Mouse (Mus musculus) liver, embryonic 13.5 days (tissue): ENCODE data around the gene Cdc42bpa. TPM values are rescaled to one million over a fixed set of nuclear protein-coding genes. Genes with fewer than 3 reads are reported as not detected.
"Not testable (repeated sequence)": the region's sequence is repeated elsewhere in the genome, so short reads cannot be mapped to it uniquely, and the experiment has no call there.

Source experiments
- ATAC-seq: fragments of 200-750 bp; cut with Nextera tagmentation; 2 replicates; pipeline ENCODE4 v1.8.0; 2017; ENCODE audit warnings: low read depth, mild to moderate bottlenecking, moderate number of reproducible peaks, moderate library complexity
- DNase-seq: peaks from one replicate; pipeline ENCODE4 v3.0.0; 2022
- H3K27ac ChIP-seq: fragments of 300-500 bp; sonication (generic); 2 replicates; pipeline ENCODE4 v1.5.1; 2015; ENCODE audit warnings: moderate library complexity, mild to moderate bottlenecking, inconsistent platforms
- H3K27me3 ChIP-seq: fragments of 300-500 bp; sonication (generic); 2 replicates; pipeline ENCODE4 v1.6.1; 2015; ENCODE audit warnings: mild to moderate bottlenecking, inconsistent platforms
- H3K36me3 ChIP-seq: fragments of 300-500 bp; sonication (generic); 2 replicates; pipeline ENCODE4 v1.6.1; 2015; ENCODE audit warnings: mild to moderate bottlenecking, inconsistent platforms
- H3K4me1 ChIP-seq: fragments of 300-500 bp; sonication (generic); replicated peaks from 2 replicates; pipeline ENCODE4 v1.6.1; 2015; ENCODE audit warnings: inconsistent platforms
- H3K4me2 ChIP-seq: fragments of 300-500 bp; sonication (generic); 2 replicates; pipeline ENCODE4 v1.6.1; 2015; ENCODE audit warnings: inconsistent platforms, mild to moderate bottlenecking, moderate library complexity
- H3K4me3 ChIP-seq: fragments of 300-500 bp; sonication (generic); replicated peaks from 2 replicates; pipeline ENCODE4 v1.5.1; 2015; ENCODE audit warnings: mild to moderate bottlenecking, inconsistent platforms
- H3K9ac ChIP-seq: fragments of 300-500 bp; sonication (generic); 2 replicates; pipeline ENCODE4 v1.6.1; 2015; ENCODE audit warnings: mild to moderate bottlenecking, inconsistent platforms
- H3K9me3 ChIP-seq: fragments of 300-500 bp; sonication (generic); replicated peaks from 2 replicates; pipeline ENCODE4 v1.6.1; 2016; ENCODE audit warnings: inconsistent platforms
- WGBS: fragments of 180-500 bp; shearing (Covaris S2); methylation state at CpG from one replicate; pipeline ENCODE4 v1.1.7; 2015; ENCODE audit not compliant: insufficient replicate concordance; 5-methylcytosine and 5-hydroxymethylcytosine counted together
- polyA plus RNA-seq: library from polyadenylated mRNA; unstranded; fragments of >200 nt; fragmentation: Nextera tagmentation; extraction: Ambion mirVana; gene quantifications from 2 replicates; pipeline ENCODE4 v1.2.1, GENCODE M21; 2015

Gene Cdc42bpa
- polyA plus RNA-seq, 1 experiment from 2014 or later: 11.1 TPM

DNA sequence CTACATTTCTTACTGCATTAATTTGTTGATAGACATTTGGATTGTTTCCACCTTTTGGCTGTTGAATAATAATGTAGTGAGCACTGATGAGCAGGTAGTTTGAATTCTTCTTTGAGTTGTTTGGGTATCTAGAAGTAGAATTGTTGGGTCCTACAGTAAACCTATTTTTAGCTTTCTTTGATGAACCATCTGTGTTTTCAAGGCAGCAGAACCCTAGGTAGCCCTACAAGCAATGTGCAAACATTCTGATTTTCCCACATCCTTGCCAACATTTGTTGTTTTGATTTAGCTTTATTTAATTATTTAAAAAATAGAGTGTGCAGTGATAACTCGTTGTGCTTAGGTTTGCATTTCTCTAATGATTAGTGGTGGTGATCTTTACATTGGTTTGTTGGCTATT is 32.0 kb downstream of the Cdc42bpa start:
- Histone ChIP-seq H3K4me3 (no peak overlapping the region), H3K4me2 (no peak overlapping the region), H3K4me1 (peaks cover 7% of the 10 kb centered on the region; the same call in 1 of the 2 replicates), H3K9ac (no peak overlapping the region), H3K36me3 (no peaks in the 10 kb centered on the region), H3K9me3 (no peaks in the 10 kb centered on the region), H3K27ac (no peak overlapping the region), H3K27me3 (no peaks in the 10 kb centered on the region)
- 72% methylated on average over 1 of the region's 1 CpGs for WGBS
- ATAC-seq: no peak
- no peak for DNase-seq

DNA sequence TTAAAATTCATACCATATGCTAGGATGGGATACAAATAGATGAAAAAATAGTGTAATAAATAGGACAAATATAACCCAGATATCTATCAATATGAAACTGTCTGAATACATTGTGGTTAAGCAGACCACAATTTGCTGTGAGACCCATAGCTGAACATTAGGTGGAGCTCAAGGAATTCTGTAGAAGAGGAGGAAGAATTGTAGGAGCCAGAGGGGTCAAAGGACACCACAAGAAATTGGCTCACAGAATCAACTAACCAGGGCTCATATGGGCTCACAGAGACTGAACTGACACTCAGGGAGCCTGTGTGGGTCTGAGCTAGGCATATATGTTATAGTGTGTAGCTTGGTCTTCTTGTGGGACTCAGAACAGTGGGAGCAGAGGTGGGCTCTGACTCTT is 47.8 kb downstream of the Cdc42bpa start:
- H3K36me3 ChIP-seq: 0 out of 2 replicates have a peak, but pooled peaks cover 8% of the 10 kb centered on the region
- ATAC-seq (no peak), DNase-seq (no peak)
- no peak overlapping the region for H3K27ac ChIP-seq
- H3K9ac ChIP-seq: no peak overlapping the region
- H3K4me2 ChIP-seq: no peak overlapping the region
- no peaks in the 10 kb centered on the region for H3K9me3 ChIP-seq
- H3K4me1 ChIP-seq: peaks cover 8% of the 10 kb centered on the region; the same call in 1 of the 2 replicates
- no peak overlapping the region for H3K4me3 ChIP-seq
- no peaks in the 10 kb centered on the region for H3K27me3 ChIP-seq

DNA sequence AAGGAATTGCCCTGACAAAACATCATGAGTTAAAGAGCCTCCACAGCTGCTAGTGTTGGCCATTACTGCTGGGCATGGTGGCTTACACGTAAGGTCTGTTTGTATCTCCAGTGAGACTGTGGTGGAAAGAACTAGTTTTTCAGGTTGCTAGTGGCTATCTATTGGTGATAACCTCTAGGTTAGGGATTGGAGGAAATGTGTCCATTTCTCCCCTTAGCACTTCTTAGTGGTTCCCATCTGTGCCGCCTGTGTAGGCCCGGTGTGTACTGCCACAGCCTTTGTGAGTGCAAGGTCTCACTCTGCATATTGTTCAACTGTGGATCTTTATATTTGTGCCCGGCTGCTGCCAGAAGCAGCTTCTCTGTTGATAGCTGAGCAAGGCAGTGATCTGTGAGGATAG is 53.2 kb downstream of the Cdc42bpa start:
- no peak overlapping the region for H3K9ac ChIP-seq
- DNase-seq (no peak), ATAC-seq (no peak)
- 88% methylated on average over 4 of the region's 4 CpGs for WGBS
- no peak overlapping the region for H3K27ac ChIP-seq
- H3K36me3 ChIP-seq: no peaks in the 10 kb centered on the region
- H3K27me3 ChIP-seq: no peaks in the 10 kb centered on the region
- H3K4me1 ChIP-seq: peaks cover 25% of the 10 kb centered on the region
- H3K4me3 ChIP-seq: no peak overlapping the region
- H3K4me2 ChIP-seq: no peak overlapping the region
- H3K9me3 ChIP-seq: no peaks in the 10 kb centered on the region

DNA sequence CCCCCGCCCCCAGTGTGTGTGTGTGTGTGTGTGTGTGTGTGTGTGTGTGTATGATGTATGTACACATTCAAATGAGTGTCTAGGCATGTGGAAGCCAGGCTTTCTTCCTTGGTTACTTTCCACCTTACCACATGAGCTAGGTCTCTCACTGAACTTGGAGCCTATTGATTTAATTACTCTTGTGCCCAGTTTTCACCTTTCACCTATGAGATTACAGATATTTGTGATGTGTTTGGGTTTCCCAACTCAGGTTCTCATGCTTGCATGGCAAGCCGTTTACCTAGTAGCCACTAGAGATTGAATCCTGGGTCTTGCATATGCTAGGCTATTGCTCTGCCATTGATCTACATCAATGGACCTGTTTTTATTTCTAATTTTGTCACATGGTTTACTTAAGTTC is 57.9 kb downstream of the Cdc42bpa start:
- ATAC-seq (no peak), DNase-seq (no peak)
- WGBS: 74% methylated on average over 2 of the region's 2 CpGs
- H3K9me3 ChIP-seq: no peaks in the 10 kb centered on the region
- no peak overlapping the region for H3K9ac ChIP-seq
- H3K4me3 ChIP-seq: no peak overlapping the region
- no peaks in the 10 kb centered on the region for H3K27me3 ChIP-seq
- no peak overlapping the region for H3K27ac ChIP-seq
- no peaks in the 10 kb centered on the region for H3K36me3 ChIP-seq
- H3K4me1 ChIP-seq: peaks cover 34% of the 10 kb centered on the region
- no peak overlapping the region for H3K4me2 ChIP-seq

DNA sequence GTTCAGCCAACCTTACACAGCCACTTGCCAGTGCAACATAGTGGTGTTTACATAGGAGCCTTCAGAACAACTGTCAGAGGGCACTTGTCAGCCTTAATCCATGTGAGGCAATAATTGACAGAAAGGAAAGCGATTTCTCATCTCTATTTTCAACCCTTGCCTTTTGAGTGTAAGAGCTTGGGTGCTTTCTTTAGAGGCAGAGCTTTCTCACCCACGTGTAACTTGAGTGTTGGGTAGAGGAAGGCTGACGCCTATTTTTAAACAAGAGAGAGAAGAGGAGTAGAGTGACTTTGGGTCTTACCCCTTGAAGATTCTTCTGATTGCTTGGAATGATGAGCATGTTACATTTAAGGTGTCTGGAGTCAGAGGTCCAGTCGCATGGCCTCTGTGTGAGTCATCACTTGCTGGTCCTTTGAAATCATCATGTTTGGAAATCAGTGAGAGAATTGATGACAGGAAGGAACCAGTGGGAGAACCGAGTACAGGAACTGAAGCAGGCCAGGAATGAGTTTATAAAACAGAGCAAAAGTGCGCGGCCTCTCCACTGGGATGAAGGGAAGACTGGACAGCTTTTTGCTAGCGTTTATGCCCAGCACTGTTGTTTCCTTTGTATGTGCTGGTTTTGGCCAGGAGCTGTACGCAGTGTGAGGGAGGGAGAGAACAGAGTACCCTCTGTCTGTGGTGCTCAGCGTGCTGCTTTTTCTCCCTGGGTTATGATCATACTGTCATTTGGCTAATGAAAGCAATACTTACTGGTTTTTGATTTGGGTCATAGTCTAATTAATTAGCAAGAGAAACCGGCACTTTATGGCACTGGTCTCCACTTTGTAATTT is 61.4 kb downstream of the Cdc42bpa start:
- no peak overlapping the region for H3K27ac ChIP-seq
- peaks cover 15% of the 10 kb centered on the region for H3K4me1 ChIP-seq
- 58% methylated on average over 11 of the region's 11 CpGs for WGBS
- H3K4me3 ChIP-seq: no peak overlapping the region
- H3K4me2 ChIP-seq: no peak overlapping the region
- no peaks in the 10 kb centered on the region for H3K27me3 ChIP-seq
- no peaks in the 10 kb centered on the region for H3K36me3 ChIP-seq
- ATAC-seq: no peak
- no peak overlapping the region for H3K9ac ChIP-seq
- H3K9me3 ChIP-seq: no peaks in the 10 kb centered on the region
- no peak for DNase-seq

DNA sequence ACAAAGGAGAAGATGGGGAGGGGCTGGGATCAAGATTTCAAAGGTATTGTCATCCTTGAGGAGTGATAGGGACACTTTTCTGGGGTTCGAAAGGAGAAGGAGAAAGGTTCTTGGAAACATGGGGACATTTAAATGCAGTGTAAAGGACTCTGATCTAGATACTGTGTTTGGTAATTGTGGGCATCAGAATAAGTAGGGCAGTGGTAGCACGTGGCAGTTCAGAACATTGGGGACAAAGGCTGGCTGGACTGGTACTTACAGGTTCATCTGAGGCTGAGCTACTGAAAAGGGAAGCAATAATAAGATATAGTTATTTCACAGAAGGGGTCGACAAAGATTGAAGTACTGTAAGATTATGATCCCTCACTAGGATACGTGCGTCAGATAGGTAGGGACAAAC is 63.2 kb downstream of the Cdc42bpa start:
- Histone ChIP-seq H3K4me1 (peaks cover 12% of the 10 kb centered on the region), H3K27ac (no peak overlapping the region), H3K9ac (no peak overlapping the region), H3K9me3 (no peaks in the 10 kb centered on the region), H3K27me3 (no peaks in the 10 kb centered on the region), H3K4me2 (no peak overlapping the region), H3K4me3 (no peak overlapping the region), H3K36me3 (no peaks in the 10 kb centered on the region)
- ATAC-seq (no peak), DNase-seq (no peak)
- 68% methylated on average over 5 of the region's 5 CpGs for whole genome bisulfite sequencing

DNA sequence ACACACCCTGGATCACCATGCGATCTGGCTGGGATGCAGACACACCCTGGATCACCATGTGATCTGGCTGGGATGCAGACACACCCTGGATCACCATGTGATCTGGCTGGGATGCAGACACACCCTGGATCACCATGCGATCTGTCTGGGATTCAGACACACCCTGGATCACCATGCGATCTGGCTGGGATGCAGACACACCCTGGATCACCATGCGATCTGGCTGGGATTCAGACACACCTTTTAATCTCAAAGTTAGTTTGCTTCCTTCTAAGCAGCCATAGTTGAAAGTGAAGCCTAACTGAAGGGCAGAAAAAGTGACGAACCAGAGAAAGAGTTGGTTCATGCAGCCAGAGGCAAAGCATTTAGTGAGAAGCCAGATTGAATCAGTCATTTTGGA is 69.6 kb downstream of the Cdc42bpa start:
- not testable (repeated sequence) for DNase-seq, H3K4me3 ChIP-seq, H3K4me2 ChIP-seq, H3K36me3 ChIP-seq, H3K27me3 ChIP-seq, ATAC-seq, H3K9me3 ChIP-seq, H3K9ac ChIP-seq
- 63% methylated on average over 5 of the region's 5 CpGs for WGBS
- peak overlapping the region; percentile 79 for H3K27ac ChIP-seq
- peaks cover 32% of the 10 kb centered on the region for H3K4me1 ChIP-seq

DNA sequence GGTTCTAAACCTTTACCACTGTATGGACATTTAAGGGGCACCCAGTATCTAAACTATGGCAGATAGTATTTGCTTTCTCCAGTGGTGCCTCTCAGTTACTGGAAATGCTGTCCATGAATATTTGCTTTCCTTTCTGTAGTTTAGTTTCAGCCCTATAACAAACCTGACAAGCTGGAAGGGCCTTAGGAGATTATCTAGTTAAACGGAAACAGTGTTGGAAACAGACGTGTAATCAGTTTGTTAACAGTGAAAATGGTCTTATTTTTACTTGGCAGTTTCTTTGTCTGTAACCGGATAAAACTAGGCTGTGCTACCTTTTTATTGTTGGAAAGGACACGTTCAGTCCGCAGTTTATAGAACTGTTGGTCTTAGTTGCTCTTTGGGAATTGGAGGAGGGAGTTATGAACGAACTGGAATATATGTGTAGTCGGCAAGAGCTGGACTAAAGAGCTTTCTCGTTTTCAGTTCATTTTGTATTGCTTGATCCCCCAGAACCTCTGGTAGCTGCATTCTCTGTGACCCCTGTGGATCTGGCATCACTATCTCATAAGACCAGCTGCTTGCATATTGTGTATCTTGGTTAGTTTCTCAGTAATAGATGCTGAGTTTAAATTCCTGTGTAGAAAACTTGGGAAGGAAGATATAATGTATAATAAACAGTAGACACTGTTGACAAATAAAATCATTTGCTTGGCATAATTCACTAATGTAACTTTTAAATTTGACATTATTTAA is 70.5 kb downstream of the Cdc42bpa start:
- ATAC-seq (peak; percentile 63; the same call in 1 of the 2 replicates), DNase-seq (peak; percentile 17)
- H3K4me2 ChIP-seq: peak overlapping the region; percentile 47
- peaks cover 32% of the 10 kb centered on the region for H3K4me1 ChIP-seq
- no peaks in the 10 kb centered on the region for H3K36me3 ChIP-seq
- H3K9me3 ChIP-seq: no peaks in the 10 kb centered on the region
- 42% methylated on average over 8 of the region's 8 CpGs for WGBS
- no peak overlapping the region for H3K4me3 ChIP-seq
- 0 out of 2 replicates have a peak overlapping the region, but pooled peaks have one; percentile 47 for H3K9ac ChIP-seq
- H3K27me3 ChIP-seq: no peaks in the 10 kb centered on the region
- H3K27ac ChIP-seq: peak overlapping the region; percentile 79

DNA sequence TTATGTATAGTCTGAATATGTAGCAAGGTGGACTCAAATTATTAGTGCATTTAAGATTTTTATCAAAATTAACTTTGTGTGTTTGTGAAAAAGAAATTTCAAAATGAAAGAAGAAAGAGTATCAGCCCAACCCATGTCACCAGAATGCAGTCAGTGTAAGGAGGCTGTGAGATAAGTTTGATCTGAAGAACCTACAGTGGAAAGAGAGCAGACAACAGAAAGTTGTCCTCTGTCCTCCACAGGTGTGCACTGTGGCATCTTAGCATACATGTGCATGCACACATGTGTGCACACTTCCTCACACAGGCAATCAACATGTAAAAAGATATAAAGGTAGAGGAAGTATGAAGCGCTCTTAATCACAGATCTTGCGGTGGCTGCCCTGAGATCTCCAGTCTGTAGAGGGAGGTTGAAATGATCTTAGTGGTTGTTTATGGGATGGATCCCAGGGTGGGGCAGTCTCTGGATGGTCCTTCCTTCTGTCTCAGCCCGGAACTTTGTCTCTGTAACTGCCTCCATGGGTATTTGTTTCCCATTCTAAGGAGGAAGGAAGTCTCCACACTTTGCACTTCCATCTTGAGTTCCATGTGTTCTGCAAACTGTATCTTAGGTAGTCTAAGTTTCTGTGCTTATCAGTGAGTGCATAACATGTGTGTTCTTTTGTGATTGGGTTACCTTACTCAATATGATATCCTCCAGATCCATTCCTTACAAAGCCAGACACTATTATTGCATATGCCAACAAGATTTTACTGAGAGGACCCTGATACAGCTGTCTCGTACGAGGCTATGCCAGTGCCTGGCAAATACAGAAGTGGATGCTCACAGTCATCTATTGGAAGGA is 71.7 kb downstream of the Cdc42bpa start:
- ATAC-seq (peak; percentile 86), DNase-seq (peak; percentile 26)
- Histone ChIP-seq H3K27ac (peak overlapping the region; percentile 81), H3K9me3 (no peaks in the 10 kb centered on the region), H3K9ac (no peak overlapping the region), H3K4me1 (peaks cover 32% of the 10 kb centered on the region), H3K27me3 (no peaks in the 10 kb centered on the region), H3K4me2 (peak overlapping the region; percentile 50), H3K36me3 (no peaks in the 10 kb centered on the region), H3K4me3 (no peak overlapping the region)
- 49% methylated on average over 5 of the region's 5 CpGs for WGBS

DNA sequence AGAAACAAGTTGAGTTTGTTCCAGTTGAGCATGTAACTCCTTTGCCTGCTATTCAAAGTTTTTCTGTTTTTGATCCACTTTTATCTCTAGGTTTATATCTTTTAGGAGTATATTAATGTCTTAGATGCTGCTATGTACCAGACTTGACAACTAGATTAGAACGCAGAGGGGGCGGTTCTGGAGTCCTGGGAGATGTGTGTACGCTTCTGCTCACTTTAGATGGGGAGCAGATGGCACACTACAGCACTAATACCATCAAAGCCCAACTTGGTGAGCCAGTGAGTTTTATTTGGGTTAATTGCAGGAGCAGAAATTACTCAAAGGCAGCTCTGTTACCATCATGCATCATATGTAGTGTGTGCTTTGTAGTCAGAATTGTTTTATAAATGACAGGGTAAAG is 77.2 kb downstream of the Cdc42bpa start:
- H3K4me3 ChIP-seq: no peak overlapping the region
- no peaks in the 10 kb centered on the region for H3K27me3 ChIP-seq
- H3K4me1 ChIP-seq: peaks cover 4% of the 10 kb centered on the region
- no peak for DNase-seq
- peaks cover 2% of the 10 kb centered on the region; the same call in 1 of the 2 replicates for H3K36me3 ChIP-seq
- H3K9me3 ChIP-seq: no peaks in the 10 kb centered on the region
- no peak for ATAC-seq
- H3K27ac ChIP-seq: no peak overlapping the region
- H3K9ac ChIP-seq: no peak overlapping the region
- 89% methylated on average over 3 of the region's 3 CpGs for WGBS
- H3K4me2 ChIP-seq: no peak overlapping the region

DNA sequence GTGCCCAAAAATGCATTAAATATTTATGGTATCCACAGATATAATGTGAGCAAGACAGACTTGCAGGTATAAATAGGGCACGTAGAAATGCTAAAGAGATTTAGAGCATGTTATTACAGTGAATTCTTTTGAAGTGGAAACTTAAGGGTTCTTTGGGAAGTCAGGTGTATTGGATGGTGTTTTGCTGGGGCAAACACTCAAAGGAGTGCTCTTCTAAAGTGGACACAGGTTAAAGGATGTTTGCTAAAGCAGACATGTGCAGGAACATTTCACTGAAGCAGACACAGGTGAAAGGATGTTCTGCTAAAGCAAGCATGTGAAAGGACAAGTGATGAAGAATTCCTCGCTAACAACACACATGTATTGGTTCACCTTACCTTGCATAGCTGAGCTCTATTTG is 83.9 kb downstream of the Cdc42bpa start:
- Histone ChIP-seq H3K27me3 (no peaks in the 10 kb centered on the region), H3K27ac (no peak overlapping the region), H3K36me3 (peaks cover 18% of the 10 kb centered on the region), H3K9me3 (no peaks in the 10 kb centered on the region), H3K4me2 (no peak overlapping the region), H3K4me3 (no peak overlapping the region), H3K4me1 (no peaks in the 10 kb centered on the region), H3K9ac (no peak overlapping the region)
- ATAC-seq: no peak
- 88% methylated on average over 2 of the region's 2 CpGs for WGBS
- DNase-seq: no peak
